Mouse (Mus musculus): ENCODE measurements around the gene Kif1bp.

DNA sequence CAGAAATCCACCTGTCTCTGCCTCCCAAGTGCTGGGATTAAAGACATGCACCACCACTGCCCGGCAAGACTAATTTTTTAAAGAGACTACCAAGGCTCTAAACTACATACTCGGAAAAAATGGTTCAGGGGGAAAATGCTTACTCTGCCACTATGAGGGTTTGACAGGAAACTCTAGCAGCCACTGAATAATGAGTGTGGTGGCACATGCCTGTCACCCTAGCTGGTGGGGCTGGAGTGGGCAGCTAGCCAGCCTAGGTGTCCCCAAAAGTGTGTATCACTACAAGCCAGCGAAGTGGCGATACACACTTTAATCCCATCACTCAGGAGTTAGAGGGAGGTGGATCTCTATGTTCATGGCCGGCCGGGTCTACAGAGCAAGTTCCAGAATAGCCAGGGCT lies 21.8 kb upstream of the Kif1bp start:
- TF ChIP-seq CTCF (IDR thresholded peaks at IDR 0.05; ENCODE audit: control insufficient read depth, insufficient read depth, low read length) (no peak), POLR2A (IDR thresholded peaks at IDR 0.05; ENCODE audit: borderline replicate concordance, control insufficient read depth, low read depth, low read length) (no peak)
